Mouse (Mus musculus): Measurements from ENCODE around the gene Itpr1.

DNA sequence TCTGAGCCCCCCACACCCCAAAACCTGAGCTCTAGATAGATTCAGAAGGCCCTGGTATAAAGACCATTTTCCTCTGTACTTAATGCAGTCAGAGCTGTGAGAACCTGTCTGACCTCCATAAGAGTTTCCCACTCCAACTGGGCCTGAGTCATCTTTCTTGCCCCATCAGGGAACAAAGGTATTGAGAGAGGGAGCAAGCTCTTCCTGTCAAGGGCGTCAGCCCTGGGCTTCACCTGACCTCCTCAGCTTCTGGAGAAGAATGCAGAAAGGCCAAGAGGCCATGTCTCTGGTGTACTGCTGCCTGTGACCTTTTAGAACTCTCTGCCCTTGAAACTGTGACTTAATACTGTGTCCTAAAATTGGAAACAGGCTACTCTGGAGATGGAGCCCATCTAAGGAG, 279.1 kb downstream of the Itpr1 start:
- TF ChIP-seq POLR2A (IDR thresholded peaks at IDR 0.05; ENCODE audit: borderline replicate concordance, extremely low read depth, low read depth, low read length) (no peak), CTCF (IDR thresholded peaks at IDR 0.05; ENCODE audit: insufficient read depth, low read length) (no peak)

All from lung, adult 2 months (tissue).